Mouse (Mus musculus) spleen, adult 12 weeks (tissue): ENCODE measurements around the gene Qrich2.
"Not testable (repeated sequence)": the region's sequence is repeated elsewhere in the genome, so short reads cannot be mapped to it uniquely, and the experiment has no call there.

ENCODE experiments used
- DNase-seq: peaks from one replicate; pipeline ENCODE4 v3.0.0; 2022; ENCODE audit warnings: low spot score

The Qrich2 gene

GRCm38 (mm10) chr11:116488693-116489375 is 22.8 kb upstream of the Qrich2 start:
- DNase-seq = no peak

- DNase-seq = no peak
These were observed 22.2 kb upstream of the Qrich2 start for GRCm38 (mm10) chr11:116488207-116488606.

- no peak for DNase-seq
These were observed 18.2 kb upstream of the Qrich2 start for GRCm38 (mm10) chr11:116484261-116484660.

- no peak for DNase-seq
These were observed 15.7 kb upstream of the Qrich2 start for GRCm38 (mm10) chr11:116481776-116482175.

- no peak for DNase-seq
These were observed 14.9 kb upstream of the Qrich2 start for GRCm38 (mm10) chr11:116480975-116481374.

- DNase-seq = no peak
These were observed 13.8 kb upstream of the Qrich2 start for GRCm38 (mm10) chr11:116479832-116480231.

GRCm38 (mm10) chr11:116478978-116479377 is 12.9 kb upstream of the Qrich2 start:
- DNase-seq = no peak

- no peak for DNase-seq
These were observed 11.2 kb upstream of the Qrich2 start for GRCm38 (mm10) chr11:116477160-116477759.

GRCm38 (mm10) chr11:116476696-116477095 is 10.7 kb upstream of the Qrich2 start:
- no peak for DNase-seq

GRCm38 (mm10) chr11:116476041-116476440 is 10.0 kb upstream of the Qrich2 start:
- no peak for DNase-seq

- no peak for DNase-seq
These were observed 6.2 kb upstream of the Qrich2 start for GRCm38 (mm10) chr11:116472275-116472674.

- DNase-seq = no peak
These were observed 4.9 kb upstream of the Qrich2 start for GRCm38 (mm10) chr11:116470896-116471295.

GRCm38 (mm10) chr11:116470249-116470648 is 4.2 kb upstream of the Qrich2 start:
- DNase-seq = no peak

- DNase-seq = not testable (repeated sequence)
These were observed 2.3 kb upstream of the Qrich2 start for GRCm38 (mm10) chr11:116468338-116468737.

- peak; percentile 64 for DNase-seq
These were observed 2.2 kb downstream of the Qrich2 start for GRCm38 (mm10) chr11:116463833-116464232.

GRCm38 (mm10) chr11:116463338-116463737 is 2.7 kb downstream of the Qrich2 start:
- no peak for DNase-seq

- DNase-seq = no peak
These were observed 6.3 kb downstream of the Qrich2 start for GRCm38 (mm10) chr11:116459786-116460185.

GRCm38 (mm10) chr11:116456234-116456633 is 9.8 kb downstream of the Qrich2 start:
- DNase-seq = no peak

- no peak for DNase-seq
These were observed 12.2 kb downstream of the Qrich2 start for GRCm38 (mm10) chr11:116453889-116454288.

GRCm38 (mm10) chr11:116449341-116449740 is 16.7 kb downstream of the Qrich2 start:
- no peak for DNase-seq

GRCm38 (mm10) chr11:116447822-116448221 is 18.2 kb downstream of the Qrich2 start:
- DNase-seq = no peak

- no peak for DNase-seq
These were observed 19.6 kb downstream of the Qrich2 start for GRCm38 (mm10) chr11:116446308-116446887.

GRCm38 (mm10) chr11:116445596-116446307 is 20.3 kb downstream of the Qrich2 start:
- DNase-seq = peak; percentile 88
